Mouse (Mus musculus) liver, embryonic 15.5 days (tissue): ENCODE measurements at regions not wholly inside any gene's neighbourhood (a gene's known extent, or its start where the extent isn't known, plus 50 kb on each side); places are given as distances from the start of the nearest gene placed in this dataset.

ENCODE experiments used
- ATAC-seq: fragments of 200-750 bp; cut with Nextera tagmentation; 2 replicates; pipeline ENCODE4 v1.8.0; 2017; ENCODE audit warnings: moderate number of reproducible peaks, mild to moderate bottlenecking, moderate library complexity; ENCODE audit not compliant: insufficient read depth
- H3K27ac ChIP-seq: fragments of 300-500 bp; sonication (generic); replicated peaks from 2 replicates; pipeline ENCODE4 v1.5.1; 2015; ENCODE audit warnings: mild to moderate bottlenecking, inconsistent platforms
- H3K27me3 ChIP-seq: fragments of 300-500 bp; sonication (generic); 2 replicates; pipeline ENCODE4 v1.6.1; 2015; ENCODE audit warnings: mild to moderate bottlenecking, inconsistent platforms
- H3K36me3 ChIP-seq: fragments of 300-500 bp; sonication (generic); replicated peaks from 2 replicates; pipeline ENCODE4 v1.6.1; 2015; ENCODE audit warnings: moderate library complexity, mild to moderate bottlenecking, inconsistent platforms
- H3K4me1 ChIP-seq: fragments of 300-500 bp; sonication (generic); replicated peaks from 2 replicates; pipeline ENCODE4 v1.6.1; 2015; ENCODE audit warnings: inconsistent platforms
- H3K4me2 ChIP-seq: fragments of 300-500 bp; sonication (generic); 2 replicates; pipeline ENCODE4 v1.6.1; 2015; ENCODE audit warnings: moderate library complexity, mild to moderate bottlenecking, inconsistent platforms
- H3K4me3 ChIP-seq: fragments of 300-500 bp; sonication (generic); replicated peaks from 2 replicates; pipeline ENCODE4 v1.5.1; 2015; ENCODE audit warnings: mild to moderate bottlenecking, inconsistent platforms
- H3K9ac ChIP-seq: fragments of 300-500 bp; sonication (generic); 2 replicates; pipeline ENCODE4 v1.6.1; 2015; ENCODE audit warnings: moderate library complexity, mild to moderate bottlenecking, inconsistent platforms
- H3K9me3 ChIP-seq: fragments of 300-500 bp; sonication (generic); replicated peaks from 2 replicates; pipeline ENCODE4 v1.6.1; 2016; ENCODE audit warnings: inconsistent platforms
- WGBS: fragments of 180-500 bp; shearing (Covaris S2); methylation state at CpG from one replicate; pipeline ENCODE4 v1.1.7; 2015; ENCODE audit warnings: mixed read lengths; ENCODE audit not compliant: insufficient replicate concordance; 5-methylcytosine and 5-hydroxymethylcytosine counted together

DNA sequence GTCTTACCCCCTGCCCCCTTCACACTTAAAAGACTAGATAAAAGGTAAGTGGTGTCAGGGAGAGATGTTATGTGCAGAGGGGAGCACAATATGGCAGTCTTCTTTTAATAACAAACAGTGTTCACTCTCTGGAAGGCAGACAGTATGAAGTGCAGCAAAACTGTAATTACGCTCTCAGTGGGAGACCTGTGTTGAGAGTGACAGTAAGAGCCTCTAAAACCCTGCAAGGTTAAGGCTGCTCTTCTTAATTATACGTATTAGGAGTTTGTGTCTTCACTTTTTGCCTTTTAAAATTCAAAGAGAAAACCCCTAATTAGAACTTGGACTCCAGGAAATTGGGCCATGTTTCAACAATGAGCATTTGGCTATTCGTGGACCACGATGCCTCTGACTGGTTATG is 72.2 kb upstream of the Mmadhc start:
- H3K9ac ChIP-seq: no peak overlapping the region
- no peaks in the 10 kb centered on the region for H3K9me3 ChIP-seq
- no peaks in the 10 kb centered on the region for H3K27me3 ChIP-seq
- no peaks in the 10 kb centered on the region for H3K36me3 ChIP-seq
- ATAC-seq: no peak
- no peak overlapping the region for H3K27ac ChIP-seq
- no peak overlapping the region for H3K4me2 ChIP-seq
- no peaks in the 10 kb centered on the region for H3K4me1 ChIP-seq
- no peak overlapping the region for H3K4me3 ChIP-seq
- WGBS: 67% methylated on average over 4 of the region's 4 CpGs

DNA sequence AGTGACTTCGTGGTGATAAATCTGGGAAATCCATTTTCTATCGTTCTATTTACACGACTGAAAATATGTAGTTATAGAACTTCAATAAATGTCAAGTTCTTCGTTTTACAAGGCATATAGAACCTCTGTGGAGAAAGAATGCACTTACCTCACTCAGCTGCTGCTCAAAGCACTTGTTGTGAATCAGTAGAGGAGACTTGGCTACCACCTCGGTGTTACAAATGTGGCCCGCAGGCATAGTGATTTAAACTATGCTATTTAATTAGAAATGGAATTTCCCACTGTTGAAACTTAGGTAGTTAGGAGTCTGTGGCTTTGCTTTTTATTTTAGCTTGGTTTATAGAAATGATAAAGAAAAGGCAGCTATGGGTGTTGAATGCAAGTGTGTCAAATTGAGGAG is 71.8 kb upstream of the Mmadhc start:
- no peak for ATAC-seq
- H3K36me3 ChIP-seq: no peaks in the 10 kb centered on the region
- no peaks in the 10 kb centered on the region for H3K27me3 ChIP-seq
- no peaks in the 10 kb centered on the region for H3K9me3 ChIP-seq
- no peak overlapping the region for H3K9ac ChIP-seq
- no peak overlapping the region for H3K27ac ChIP-seq
- 60% methylated on average over 6 of the region's 6 CpGs for WGBS
- no peak overlapping the region for H3K4me3 ChIP-seq
- no peaks in the 10 kb centered on the region for H3K4me1 ChIP-seq
- H3K4me2 ChIP-seq: no peak overlapping the region

DNA sequence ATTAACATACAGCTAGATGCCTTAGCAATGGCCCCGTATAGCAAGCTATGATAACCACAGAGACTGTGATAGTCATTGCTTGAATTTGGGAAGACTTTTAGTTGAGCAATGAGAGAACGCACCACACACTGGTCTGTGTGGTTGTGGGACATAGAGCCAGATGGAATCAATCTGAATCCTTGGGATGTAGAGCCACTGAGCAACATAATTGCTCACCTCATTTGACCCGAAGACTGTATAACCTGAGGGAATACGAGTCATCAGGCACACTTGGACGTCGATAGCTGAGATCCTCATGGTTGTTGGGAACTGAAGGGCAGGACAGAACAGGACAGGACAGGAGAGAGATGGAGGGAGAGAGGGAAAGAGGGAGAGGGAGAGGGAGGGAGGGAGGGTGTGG is 68.6 kb upstream of the Mmadhc start:
- H3K9me3 ChIP-seq: no peaks in the 10 kb centered on the region
- no peaks in the 10 kb centered on the region for H3K27me3 ChIP-seq
- no peaks in the 10 kb centered on the region for H3K36me3 ChIP-seq
- H3K4me2 ChIP-seq: no peak overlapping the region
- H3K9ac ChIP-seq: no peak overlapping the region
- 65% methylated on average over 6 of the region's 6 CpGs for WGBS
- no peaks in the 10 kb centered on the region for H3K4me1 ChIP-seq
- no peak overlapping the region for H3K4me3 ChIP-seq
- H3K27ac ChIP-seq: no peak overlapping the region
- no peak for ATAC-seq

DNA sequence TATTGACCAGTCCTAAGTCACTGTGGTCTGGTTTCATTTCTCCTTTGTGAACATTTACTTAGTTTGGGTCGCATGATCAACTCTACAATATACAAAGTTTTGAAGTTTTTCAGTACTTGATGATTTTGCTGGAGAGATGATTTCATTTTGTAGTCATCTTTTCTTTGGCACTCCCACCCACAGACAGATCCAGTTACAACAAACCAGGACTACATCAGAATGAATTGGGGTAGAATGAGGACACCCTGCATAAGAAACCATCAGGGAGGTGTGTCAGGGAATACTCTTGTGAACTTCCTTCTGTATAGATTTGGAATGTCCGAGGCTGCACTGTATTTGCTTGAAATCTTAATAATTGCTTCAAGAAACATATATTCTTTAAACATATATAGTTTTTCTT is 59.5 kb upstream of the Mmadhc start:
- Histone ChIP-seq H3K4me1 (no peaks in the 10 kb centered on the region), H3K4me3 (no peak overlapping the region), H3K4me2 (no peak overlapping the region), H3K36me3 (no peaks in the 10 kb centered on the region), H3K9me3 (no peaks in the 10 kb centered on the region), H3K27ac (no peak overlapping the region), H3K9ac (no peak overlapping the region), H3K27me3 (no peaks in the 10 kb centered on the region)
- WGBS: 57% methylated on average over 2 of the region's 2 CpGs
- no peak for ATAC-seq

DNA sequence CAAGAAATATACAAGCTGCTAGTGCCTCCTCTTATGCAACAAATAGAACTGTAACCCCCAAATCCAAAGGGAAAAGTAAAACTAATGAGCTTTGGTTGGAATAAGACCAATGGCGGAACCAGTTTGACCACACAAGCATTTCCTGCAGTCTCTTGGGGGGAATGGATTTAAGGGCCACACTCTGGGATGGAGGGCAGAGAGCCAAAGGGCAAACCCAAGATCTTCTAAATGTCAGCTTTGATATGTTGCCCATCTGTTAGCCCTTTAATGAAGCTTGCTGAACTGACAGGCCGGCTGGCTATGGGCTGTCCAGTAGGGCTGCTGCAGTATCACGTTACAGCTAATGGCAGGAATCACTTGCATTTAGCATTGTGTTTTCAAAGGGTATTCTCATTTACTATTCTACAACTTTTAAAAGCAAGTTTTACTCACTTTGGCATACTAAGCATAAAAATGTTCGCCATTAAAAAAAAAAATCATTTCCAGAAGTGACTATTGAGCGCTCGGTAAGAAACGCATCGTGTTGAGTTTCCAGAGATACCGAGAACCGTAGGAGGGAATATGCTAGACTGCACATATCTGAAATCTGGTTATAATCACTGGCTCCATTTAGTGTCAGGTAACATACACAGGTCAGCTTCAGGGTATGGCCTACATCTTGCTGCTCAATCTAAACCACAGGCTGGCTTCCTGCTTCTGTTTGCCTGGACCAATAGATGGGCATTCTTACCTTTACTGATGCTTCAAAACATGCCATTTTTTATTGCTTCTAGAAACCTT is 51.1 kb upstream of the Mmadhc start:
- H3K9ac ChIP-seq: no peak overlapping the region
- H3K9me3 ChIP-seq: no peaks in the 10 kb centered on the region
- H3K4me3 ChIP-seq: no peak overlapping the region
- H3K27ac ChIP-seq: no peak overlapping the region
- 76% methylated on average over 10 of the region's 10 CpGs for WGBS
- no peaks in the 10 kb centered on the region for H3K4me1 ChIP-seq
- no peak for ATAC-seq
- no peaks in the 10 kb centered on the region for H3K36me3 ChIP-seq
- H3K27me3 ChIP-seq: no peaks in the 10 kb centered on the region
- H3K4me2 ChIP-seq: no peak overlapping the region
